Mouse (Mus musculus) liver, adult (tissue): ENCODE results near the gene Xiap.

Source experiments
- GATA4 ChIP-seq: IDR thresholded peaks from 2 replicates; pipeline ENCODE4 v1.6.1; 2014; ENCODE audit warnings: mild to moderate bottlenecking, low read length; ENCODE audit not compliant: insufficient replicate concordance

Gene Xiap

DNA sequence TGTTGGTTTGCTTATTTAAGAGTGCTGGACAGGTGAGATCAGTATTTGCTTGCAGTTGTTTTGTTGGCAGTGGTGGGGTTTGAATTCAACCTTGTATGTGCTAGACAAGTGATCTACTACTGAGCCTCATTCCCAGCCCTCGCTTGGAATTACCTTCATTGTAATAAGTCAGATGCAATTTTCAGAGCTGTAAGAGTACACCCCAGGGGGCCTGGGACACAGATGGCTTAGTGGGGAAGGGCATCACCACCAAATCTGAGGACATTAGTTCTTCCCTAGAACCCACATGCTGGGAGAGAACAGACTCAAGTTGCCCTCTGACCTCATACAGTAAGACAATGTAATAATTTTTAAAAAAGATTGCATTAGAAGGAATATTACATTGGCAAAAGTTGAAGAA, 7.3 kb downstream of the Xiap start:
- no peak for TF ChIP-seq GATA4

DNA sequence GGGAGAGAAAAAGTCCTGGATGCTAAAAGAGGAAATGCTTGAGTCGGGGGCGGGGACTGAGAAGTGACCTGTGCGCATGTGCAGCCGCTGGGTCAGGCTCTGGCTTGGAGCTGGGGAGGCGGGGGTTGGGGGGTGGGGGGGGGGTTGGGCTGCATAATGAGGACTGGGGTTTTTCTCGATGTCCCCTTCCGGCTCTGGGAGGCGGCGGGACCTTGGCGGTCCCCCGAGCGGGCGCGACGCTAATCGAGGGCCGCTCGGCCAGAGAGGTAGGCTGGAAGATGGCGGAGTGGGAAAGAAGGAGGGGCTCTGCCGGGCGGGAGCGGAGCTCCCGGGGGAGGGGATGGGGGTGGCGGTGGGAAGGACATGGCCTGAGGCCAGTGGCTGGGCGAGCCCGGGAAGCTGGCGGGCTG, 8.3 kb downstream of the Xiap start:
- TF ChIP-seq GATA4 = no peak

DNA sequence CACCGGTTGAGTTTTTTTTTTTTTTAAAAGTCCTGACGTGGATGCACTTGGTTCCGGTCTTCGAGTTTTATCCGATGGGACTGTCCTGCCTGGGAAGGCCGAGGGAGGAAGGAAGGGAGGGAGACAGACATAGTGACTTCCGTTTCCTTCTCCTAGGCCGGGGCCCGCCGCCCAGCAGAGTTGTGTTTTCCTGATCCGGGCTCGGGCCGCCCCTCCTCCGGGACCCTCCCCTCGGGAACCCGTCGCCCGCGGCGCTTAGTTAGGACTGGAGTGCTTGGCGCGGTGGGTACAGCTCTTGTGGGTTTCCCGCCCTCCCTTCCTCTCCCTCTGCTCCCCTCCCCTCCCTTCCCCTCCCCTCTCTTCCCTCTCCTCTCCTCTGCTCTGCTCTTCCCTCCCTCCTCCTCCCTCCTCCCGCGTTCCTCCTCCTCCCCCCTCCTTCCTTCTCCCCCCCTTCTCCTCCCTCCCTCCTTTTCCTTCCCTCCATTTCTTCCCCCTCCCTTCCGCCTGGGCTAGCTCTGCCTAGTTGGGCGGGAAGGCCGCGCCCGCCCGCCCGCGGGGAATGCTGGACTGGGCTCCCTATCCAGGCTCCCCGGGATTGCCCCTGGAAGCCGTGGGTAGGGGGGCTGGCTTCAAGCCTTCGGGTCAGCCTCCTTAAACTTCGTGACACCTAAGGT, 8.9 kb downstream of the Xiap start:
- TF ChIP-seq GATA4 = peak; percentile 65; the same call in 1 of the 2 replicates

DNA sequence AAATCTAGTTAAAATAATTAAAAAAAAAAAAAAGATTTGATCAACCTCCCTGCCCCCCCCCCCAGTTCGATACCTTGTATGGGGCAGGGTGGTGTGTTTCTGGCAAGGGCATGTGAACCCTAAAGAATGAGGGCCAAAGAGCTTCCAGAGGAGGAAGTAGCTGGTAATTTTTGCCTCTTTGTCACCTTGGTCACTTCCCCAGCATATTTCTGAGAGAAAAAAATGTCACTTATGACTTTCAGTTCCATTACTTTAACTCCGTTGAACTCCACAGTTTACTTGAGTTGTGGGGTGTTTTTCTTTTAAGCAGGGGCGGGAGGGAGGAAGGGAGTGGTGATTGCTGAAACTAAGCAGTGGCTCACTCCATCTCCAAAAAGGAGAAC, 9.4 kb downstream of the Xiap start:
- TF ChIP-seq GATA4 = no peak

DNA sequence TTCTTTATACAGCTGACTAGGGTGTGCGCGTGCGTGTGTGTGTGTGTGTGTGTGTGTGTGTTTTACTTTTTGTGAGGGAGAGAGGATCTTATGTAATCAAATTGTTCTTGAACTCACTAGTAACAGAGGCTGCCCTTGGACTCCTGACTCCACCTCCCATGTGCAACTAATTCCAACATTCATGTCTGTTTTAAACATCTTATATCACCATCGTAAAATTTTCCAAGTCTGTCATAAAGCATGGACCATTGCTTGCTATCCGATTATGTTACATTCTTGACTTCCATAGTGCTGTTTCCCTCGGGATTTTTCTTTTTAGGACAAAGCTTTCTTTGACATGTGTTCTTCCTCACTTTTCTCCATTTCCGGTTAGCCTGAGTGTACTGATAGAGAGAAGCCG, 28.3 kb downstream of the Xiap start:
- no peak for TF ChIP-seq GATA4

DNA sequence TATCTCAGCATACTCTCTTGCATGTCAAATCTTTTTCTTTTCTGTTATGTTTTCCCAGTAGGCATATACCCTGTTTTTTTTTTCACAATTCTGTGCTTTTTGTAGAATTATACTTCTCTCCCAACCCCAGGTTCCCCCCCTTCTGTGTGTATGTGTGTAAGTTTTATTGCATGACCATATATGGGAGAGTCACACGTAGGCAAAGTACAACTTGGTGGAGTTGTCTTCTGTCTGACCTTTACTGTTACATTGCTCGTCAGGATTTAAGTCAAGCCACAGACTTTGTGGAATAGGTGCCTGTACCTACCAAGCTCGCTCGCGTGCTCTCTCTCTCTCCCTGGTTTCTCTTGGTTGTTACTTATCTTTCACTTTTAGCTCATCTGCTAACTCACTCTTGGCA, 28.7 kb downstream of the Xiap start:
- no peak for TF ChIP-seq GATA4

DNA sequence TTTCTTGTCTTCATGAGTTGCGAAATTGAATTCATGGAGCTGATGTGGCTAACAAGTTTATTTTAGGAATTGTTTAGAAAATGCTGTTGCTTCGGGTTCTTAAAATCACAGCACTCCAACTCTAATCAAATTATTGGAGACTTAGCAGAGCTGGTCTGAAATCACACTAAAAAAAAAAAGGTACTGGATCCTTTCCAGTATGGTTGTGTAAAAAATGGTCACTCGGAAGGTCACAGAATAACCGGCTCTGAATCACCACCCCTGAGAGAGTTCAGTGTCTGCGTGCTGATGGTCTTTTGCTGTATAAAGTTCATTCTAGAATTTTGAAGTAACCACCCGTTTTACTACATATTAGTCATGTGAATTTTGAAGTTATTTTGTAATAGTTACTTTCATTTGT, 47.7 kb downstream of the Xiap start:
- no peak for TF ChIP-seq GATA4

DNA sequence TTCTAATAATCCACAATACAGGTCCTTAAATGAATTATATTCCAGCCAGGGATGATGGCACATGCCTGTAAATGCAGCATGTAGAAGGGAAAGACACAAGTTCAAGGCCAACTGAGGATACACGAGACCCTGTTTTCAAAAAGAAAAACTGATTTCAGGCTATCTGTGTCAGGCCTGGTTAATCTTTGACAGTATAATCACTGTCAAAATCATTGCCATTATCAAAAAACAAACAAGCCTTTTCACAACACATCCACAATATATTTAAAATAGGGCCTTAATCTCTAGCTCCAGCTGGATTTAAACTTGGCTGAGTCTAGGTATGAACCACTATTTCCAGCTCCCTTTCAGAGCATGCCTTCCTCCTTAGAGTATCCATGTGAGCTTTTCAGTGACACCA, 51.1 kb downstream of the Xiap start:
- TF ChIP-seq GATA4 = peak; percentile 65

DNA sequence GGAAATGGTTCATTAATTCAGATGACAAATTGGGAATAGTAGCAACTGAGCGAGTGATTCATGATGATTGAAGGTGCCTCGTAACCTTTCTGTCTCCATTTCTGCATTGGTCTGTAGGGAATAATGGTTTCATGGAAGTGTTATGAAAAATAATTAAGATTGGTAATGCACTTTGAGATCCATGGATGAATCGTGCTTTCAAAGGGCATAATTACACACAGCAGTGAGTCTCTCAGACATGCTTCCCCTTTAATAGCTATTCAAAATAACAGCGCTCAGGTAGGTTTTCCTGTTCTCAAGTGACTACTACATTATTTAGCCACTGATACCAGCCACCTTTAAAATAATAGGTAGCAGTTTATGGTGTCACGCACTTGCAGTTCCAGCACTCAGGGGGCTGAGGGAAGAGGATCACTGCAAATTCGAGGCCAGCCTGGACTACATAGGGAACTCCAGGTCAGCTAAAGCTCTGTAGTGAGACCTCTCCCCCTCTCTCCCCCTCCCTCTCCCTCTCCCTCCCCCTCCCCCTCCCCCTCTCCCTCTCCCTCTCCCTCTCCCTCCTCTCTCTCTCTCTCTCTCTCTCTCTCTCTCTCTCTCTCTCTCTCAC, 60.1 kb downstream of the Xiap start:
- TF ChIP-seq GATA4 = no peak

DNA sequence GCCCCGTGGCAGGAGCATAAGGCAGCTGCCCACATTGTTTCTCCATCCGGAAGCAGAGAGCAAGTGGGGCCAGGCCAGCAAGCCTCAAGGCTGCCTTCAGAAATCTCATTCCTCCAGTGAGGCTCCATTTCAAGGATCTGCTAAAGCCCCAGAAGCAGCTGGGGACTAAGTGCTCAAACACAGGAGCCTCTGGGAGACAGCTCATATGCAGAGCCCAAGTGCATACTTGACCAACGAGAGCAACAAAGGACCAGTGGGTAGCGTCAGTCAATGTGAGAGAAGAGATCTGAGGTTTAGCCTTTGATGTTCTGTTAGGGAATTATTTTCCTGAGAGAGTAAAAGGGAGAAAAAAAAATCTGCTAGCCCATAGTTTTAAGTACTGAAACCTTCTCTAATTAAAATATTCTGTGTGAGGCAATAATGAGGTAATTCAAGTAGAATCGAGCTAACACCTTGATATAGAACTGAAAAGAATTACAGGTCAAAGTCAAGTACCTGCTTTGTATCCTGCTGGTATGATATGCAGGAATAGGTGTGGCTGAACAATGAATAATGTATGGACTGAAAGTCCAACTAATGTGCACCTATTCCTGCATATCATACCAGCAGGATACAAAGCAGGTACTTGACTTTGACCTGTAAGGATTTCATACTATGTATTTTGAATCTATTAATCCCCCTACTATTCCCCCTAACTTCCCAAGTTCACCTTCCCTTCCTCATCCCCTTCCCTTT, 65.7 kb downstream of the Xiap start:
- TF ChIP-seq GATA4 = no peak

DNA sequence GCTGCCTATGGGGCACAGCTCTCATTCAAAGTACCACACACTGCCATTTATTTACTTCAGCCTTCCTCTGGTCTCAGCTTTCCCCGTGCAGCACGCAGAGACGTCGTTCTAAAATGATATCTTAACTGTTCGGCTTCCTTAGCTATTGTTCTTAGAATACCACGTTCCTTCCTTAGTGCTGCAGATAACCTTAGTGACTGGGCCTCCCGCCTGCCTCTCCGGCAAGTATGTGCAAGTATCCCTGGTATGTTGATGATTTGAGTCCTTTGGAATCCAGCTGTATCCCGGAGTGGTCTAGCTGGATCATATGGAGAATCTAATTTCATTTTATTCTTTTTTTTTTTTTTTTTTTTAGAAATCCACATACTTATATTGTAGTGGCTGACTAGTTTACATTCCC, 80.4 kb downstream of the Xiap start:
- peak; percentile 80; the same call in 1 of the 2 replicates for TF ChIP-seq GATA4

DNA sequence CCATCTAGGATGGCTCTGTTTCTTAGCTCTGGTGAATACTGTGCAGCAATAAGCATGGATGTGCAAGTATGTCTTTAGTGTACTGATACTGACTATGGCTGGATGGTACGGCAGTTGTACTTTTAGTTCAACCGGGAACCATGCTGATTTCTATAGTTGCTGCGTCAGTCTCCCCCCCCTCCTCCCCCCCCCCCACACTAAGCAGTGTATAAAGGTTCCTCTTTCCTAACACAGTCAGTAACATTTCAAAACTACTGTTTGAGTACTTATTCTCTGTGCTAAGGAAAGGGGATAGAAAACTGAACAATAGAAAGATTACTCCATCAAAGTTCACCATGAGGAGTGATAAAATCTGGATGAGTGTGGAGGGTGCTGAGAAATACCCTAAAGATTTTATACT, 83.1 kb downstream of the Xiap start:
- no peak for TF ChIP-seq GATA4

DNA sequence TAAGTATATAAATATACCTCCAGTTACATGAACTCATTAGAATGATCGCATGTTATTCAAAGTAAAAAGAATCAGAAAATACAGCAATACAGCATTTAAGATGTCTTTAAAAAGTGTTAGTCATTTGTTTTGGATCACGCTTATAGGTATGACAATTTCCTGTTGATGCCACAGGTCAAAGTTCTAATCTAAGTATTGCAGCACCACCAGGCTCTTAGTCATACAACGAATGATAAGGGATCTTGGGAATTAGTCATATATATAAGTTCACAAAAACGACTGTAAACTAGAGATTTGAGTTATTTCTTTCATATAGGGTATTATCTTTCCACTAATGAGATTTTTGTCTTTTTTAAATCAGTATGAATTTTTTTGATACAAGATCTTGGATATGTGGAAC, 84.5 kb downstream of the Xiap start:
- no peak for TF ChIP-seq GATA4

DNA sequence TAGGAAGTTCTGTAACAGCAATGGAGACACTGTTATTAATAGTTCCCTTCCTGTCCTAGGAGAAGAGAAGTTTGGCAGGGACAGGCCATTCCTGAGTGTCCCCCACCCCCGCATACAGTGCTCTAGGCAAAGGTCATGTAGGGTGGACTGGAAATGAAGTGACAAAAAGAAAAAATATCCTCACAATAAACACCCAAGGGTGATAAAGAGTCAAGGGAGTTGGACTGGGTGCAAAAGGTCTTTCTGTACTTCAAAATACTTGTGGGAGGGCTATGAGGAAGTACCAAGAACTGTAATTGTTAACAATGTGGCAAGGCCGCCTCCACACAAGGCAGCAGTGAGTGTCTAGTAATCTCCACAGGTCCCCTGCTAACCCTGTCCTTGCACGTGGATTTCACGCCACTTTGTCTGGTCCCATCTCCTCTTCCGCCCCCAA, 88.6 kb downstream of the Xiap start:
- peak; percentile 15; the same call in 1 of the 2 replicates for TF ChIP-seq GATA4

DNA sequence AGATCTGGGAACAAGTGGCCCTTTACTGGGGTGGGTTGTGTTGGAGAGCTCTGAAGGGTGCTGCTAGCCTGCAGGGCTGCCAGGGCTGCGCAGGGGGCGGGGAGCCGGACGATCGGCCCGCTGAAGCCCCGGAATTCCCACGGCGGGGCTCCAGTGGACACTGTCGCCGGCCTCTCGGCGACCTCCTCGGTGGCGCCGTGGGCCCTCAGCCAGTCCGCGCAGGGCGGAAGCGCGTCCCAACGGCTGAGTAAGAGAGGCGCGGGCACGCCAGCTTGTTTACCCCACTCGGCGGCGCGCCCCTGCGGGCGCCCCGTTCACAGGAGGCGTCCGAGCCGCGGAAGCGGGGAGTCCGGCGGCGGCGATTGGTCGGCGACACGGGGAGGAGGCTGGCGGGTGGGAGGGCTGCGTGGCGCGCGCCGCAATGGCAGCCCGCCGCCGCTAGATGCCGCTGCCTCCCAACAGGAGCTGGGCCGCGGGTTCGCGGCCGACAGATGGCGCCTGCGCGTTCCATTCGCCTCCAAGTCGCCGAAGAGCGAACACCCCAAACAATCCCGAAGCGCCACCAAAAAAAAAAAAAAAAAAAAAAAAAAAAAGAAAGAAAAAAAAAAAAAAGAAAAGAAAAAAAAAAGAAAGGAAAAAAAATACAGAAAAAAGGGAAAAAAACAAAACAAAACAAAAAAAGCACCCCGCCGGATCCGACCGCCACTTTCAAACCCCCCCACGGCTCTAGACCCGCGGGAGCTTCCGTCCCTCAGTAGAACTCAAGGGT, 89.5 kb downstream of the Xiap start, which contains the start of gene Stag2:
Gene Stag2 (plus strand): TSS at position 530 of the 769 bp plus-strand sequence.
- TF ChIP-seq GATA4 = no peak
